Mouse (Mus musculus): ENCODE results near the gene Fuz.

DNA sequence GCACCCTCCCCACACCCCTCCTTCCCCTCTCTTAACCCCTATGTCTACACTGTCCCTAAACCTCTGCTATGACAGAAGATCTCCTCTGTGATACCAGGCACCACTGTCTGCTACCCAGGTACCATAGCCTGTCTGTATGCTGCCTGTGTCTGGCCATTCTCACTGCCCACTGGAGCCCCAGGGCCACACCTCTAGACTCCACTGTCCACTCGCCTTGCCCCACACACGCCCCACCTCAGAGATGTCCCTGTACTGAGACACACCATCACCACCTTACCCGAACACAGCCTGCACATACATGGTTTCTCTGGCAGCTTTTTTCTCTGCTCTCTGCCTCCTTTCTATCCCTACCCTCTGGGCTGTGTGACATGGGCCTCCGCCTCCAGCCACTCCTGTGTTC, 21.0 kb downstream of the Fuz start:
- no peak for TF ChIP-seq CTCF (IDR thresholded peaks at IDR 0.05; ENCODE audit: low read depth)
- TF ChIP-seq EP300 (IDR thresholded peaks at IDR 0.05; ENCODE audit: low read depth): no peak

Measured in heart, postnatal 0 days (tissue).